Mouse (Mus musculus) stomach, postnatal 0 days (tissue): Measurements from ENCODE around the gene Wdr91. TPM values are rescaled to one million over a fixed set of nuclear protein-coding genes. Genes with fewer than 3 reads are reported as not detected.

ENCODE experiments used
- ATAC-seq: fragments of 200-750 bp; cut with Nextera tagmentation; 2 replicates; pipeline ENCODE4 v1.8.0; 2017; ENCODE audit not compliant: low FRiP score, low TSS enrichment
- DNase-seq: peaks from one replicate; pipeline ENCODE4 v3.0.0-alpha.2; 2016; ENCODE audit warnings: low spot score
- H3K27ac ChIP-seq: fragments of 300-500 bp; sonication (generic); replicated peaks from 2 replicates; pipeline ENCODE4 v1.5.1; 2014; ENCODE audit warnings: mild to moderate bottlenecking, control low read depth
- H3K27me3 ChIP-seq: fragments of 300-500 bp; sonication (generic); 2 replicates; pipeline ENCODE4 v1.6.1; 2014; ENCODE audit warnings: low read length; ENCODE audit not compliant: control insufficient read depth, insufficient read depth
- H3K36me3 ChIP-seq: fragments of 300-500 bp; sonication (generic); 2 replicates; pipeline ENCODE4 v1.6.1; 2014; ENCODE audit warnings: low read length, mixed read lengths; ENCODE audit not compliant: control insufficient read depth, insufficient read depth
- H3K4me1 ChIP-seq: fragments of 300-500 bp; sonication (generic); replicated peaks from 2 replicates; pipeline ENCODE4 v1.6.1; 2014; ENCODE audit warnings: antibody characterized with exemption; ENCODE audit not compliant: control insufficient read depth, insufficient read depth
- H3K4me2 ChIP-seq: fragments of 300-500 bp; sonication (generic); replicated peaks from 2 replicates; pipeline ENCODE4 v1.6.1; 2014; ENCODE audit warnings: low read depth, mild to moderate bottlenecking, control low read depth, moderate library complexity
- H3K4me3 ChIP-seq: fragments of 300-500 bp; sonication (generic); 2 replicates; pipeline ENCODE4 v1.5.1; 2014; ENCODE audit warnings: low read depth, low read length, control low read depth
- H3K9ac ChIP-seq: fragments of 300-500 bp; sonication (generic); 2 replicates; pipeline ENCODE4 v1.6.1; 2014; ENCODE audit warnings: mild to moderate bottlenecking, low read length, control low read depth, mixed read lengths
- H3K9me3 ChIP-seq: fragments of 300-500 bp; sonication (generic); 2 replicates; pipeline ENCODE4 v1.6.1; 2016; ENCODE audit warnings: low read length; ENCODE audit not compliant: control insufficient read depth
- CTCF ChIP-seq: IDR thresholded peaks from 2 replicates; pipeline ENCODE4 v1.5.1; 2016; ENCODE audit warnings: antibody characterized with exemption, low read depth, mild to moderate bottlenecking, moderate library complexity
- EP300 ChIP-seq: optimal IDR thresholded peaks from 2 replicates; pipeline ENCODE3; 2016; ENCODE audit warnings: antibody characterized with exemption
- whole genome bisulfite sequencing: fragments of 180-500 bp; shearing (Covaris S2); extraction: QIAGEN DNeasy Blood & Tissue Kit; methylation state at CpG from one replicate; pipeline ENCODE4 v1.1.7; 2014; 5-methylcytosine and 5-hydroxymethylcytosine counted together
- polyA plus RNA-seq: library from polyadenylated mRNA; unstranded; fragments of >200 nt; fragmentation: Nextera tagmentation; extraction: Ambion mirVana; gene quantifications from 2 replicates; pipeline ENCODE4 v1.2.1, GENCODE M21; 2015

The Wdr91 gene
- polyA plus RNA-seq, 1 experiment from 2014 or later, result 4.5 TPM

GRCm38 (mm10) chr6:34879911-34880475, 30.7 kb downstream of the Wdr91 start:
- no peak overlapping the region for H3K4me2 ChIP-seq
- H3K27me3 ChIP-seq, result no peaks in the 10 kb centered on the region
- H3K4me1 ChIP-seq, result peaks cover 7% of the 10 kb centered on the region; the same call in 1 of the 2 replicates
- no peak overlapping the region for H3K4me3 ChIP-seq
- H3K36me3 ChIP-seq, result no peaks in the 10 kb centered on the region; the same call in 1 of the 2 replicates
- WGBS, result 51% methylated on average over 6 of the region's 6 CpGs
- TF ChIP-seq CTCF (peak; percentile 72), EP300 (no peak)
- no peak overlapping the region for H3K27ac ChIP-seq
- peak; percentile 47 for DNase-seq
- ATAC-seq, result no peak
- H3K9ac ChIP-seq, result no peak overlapping the region
- no peaks in the 10 kb centered on the region for H3K9me3 ChIP-seq

DNA sequence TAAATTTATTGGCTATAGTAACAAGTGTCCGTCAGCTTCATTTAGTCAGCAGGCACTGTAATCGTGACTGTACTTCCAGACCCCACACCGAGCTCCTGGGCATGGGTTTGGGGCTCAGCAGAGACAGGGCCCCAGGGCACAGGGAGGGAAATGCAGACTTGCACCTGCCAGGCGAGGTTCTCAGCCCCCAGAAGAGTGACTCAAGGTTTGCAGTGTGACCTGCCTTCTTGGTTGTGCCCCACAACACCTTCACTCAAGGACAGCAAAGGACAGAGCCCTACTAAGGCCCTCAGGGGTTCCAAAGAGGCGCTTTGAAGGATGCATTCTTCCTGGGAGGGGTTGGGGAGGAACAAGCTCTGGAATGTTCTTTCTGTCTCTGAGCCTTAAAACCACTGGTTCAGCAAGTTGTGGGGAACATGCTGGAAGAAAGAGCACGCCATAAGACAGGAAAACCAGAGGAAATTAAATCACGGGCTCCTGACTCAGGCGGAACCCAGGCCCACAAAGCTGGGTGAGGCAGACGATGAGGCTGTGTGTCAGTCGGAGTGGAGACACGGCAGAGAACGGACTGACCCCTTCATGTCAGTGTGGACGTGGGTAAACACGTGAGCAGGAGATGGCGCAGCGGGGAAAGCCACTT, 31.5 kb downstream of the Wdr91 start:
- H3K9me3 ChIP-seq, result no peaks in the 10 kb centered on the region
- no peak for ATAC-seq
- no peak for TF ChIP-seq CTCF
- TF ChIP-seq EP300, result no peak
- H3K4me3 ChIP-seq, result no peak overlapping the region
- DNase-seq, result no peak
- WGBS, result 91% methylated on average over 16 of the region's 16 CpGs
- no peaks in the 10 kb centered on the region for H3K27me3 ChIP-seq
- peaks cover 7% of the 10 kb centered on the region; the same call in 1 of the 2 replicates for H3K4me1 ChIP-seq
- no peak overlapping the region for H3K27ac ChIP-seq
- H3K9ac ChIP-seq, result no peak overlapping the region
- H3K36me3 ChIP-seq, result no peaks in the 10 kb centered on the region; the same call in 1 of the 2 replicates
- H3K4me2 ChIP-seq, result no peak overlapping the region

DNA sequence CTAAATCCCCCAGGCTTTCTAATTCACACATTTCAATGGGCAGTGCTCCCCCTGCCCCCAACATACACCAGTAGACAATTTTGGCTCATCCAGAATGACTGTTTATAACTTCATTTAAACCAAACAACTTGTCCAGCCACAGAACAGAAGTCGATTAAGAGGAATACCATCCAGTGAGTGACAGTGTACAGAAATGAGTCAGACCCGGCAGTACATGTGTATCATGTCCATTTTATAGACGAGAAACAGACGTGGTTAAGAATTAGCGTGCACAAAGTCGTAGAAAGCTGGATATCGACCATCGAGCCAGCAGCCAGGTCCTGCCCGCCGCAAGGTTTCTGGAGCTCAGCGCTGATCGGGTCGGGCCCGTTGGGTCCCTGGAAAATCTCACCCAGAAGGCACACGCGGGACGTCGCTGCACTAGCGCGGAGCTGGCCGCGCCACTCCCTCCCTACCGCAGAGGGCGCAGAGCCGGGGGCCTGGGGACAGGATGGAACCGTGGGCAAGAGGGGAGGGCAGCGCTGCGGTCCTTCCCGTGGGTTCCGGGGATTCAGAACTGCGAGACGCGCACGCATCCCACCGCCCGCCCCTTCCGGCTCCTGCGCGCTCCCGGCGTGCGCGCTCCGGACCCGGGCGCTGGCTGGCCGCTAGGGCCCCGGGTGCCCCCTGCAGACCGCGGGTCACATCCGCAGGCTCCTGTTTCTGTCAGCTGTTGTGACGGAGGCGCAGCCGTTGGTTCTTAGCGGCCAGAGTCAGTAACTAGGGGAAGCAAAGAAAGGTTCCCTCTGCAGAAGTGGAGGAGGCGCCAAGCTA, 33.0 kb downstream of the Wdr91 start, which contains the start of gene Cyren:
TSS of gene Cyren (minus strand) at position 552 of the 813 bp plus-strand sequence.
- H3K4me1 ChIP-seq, result peaks cover 7% of the 10 kb centered on the region; the same call in 1 of the 2 replicates
- no peaks in the 10 kb centered on the region for H3K27me3 ChIP-seq
- WGBS, result 1% methylated on average over 56 of the region's 56 CpGs
- TF ChIP-seq CTCF, result peak; percentile 72
- TF ChIP-seq EP300, result peak; percentile 5
- peak within 1 kb of the TSS; percentile 74 for H3K9ac ChIP-seq
- no peaks in the 10 kb centered on the region for H3K9me3 ChIP-seq
- peak within 1 kb of the TSS; percentile 58 for H3K4me2 ChIP-seq
- DNase-seq (peak; percentile 95), ATAC-seq (peak; percentile 93)
- H3K4me3 ChIP-seq, result peak within 1 kb of the TSS; percentile 57
- H3K27ac ChIP-seq, result peak within 1 kb of the TSS; percentile 95
- H3K36me3 ChIP-seq, result no peaks in the 10 kb centered on the region; the same call in 1 of the 2 replicates

- TF ChIP-seq EP300 (no peak), CTCF (no peak)
- Histone ChIP-seq H3K9me3 (no peaks in the 10 kb centered on the region), H3K36me3 (no peaks in the 10 kb centered on the region; the same call in 1 of the 2 replicates), H3K4me3 (no peak overlapping the region), H3K27ac (peak overlapping the region; percentile 30; the same call in 1 of the 2 replicates), H3K4me2 (peak overlapping the region; percentile 58), H3K27me3 (no peaks in the 10 kb centered on the region), H3K9ac (no peak overlapping the region), H3K4me1 (peaks cover 7% of the 10 kb centered on the region; the same call in 1 of the 2 replicates)
- 23% methylated on average over 2 of the region's 2 CpGs for WGBS
- no peak for DNase-seq
- ATAC-seq, result no peak
These were observed 33.9 kb downstream of the Wdr91 start for GRCm38 (mm10) chr6:34876835-34877156.

DNA sequence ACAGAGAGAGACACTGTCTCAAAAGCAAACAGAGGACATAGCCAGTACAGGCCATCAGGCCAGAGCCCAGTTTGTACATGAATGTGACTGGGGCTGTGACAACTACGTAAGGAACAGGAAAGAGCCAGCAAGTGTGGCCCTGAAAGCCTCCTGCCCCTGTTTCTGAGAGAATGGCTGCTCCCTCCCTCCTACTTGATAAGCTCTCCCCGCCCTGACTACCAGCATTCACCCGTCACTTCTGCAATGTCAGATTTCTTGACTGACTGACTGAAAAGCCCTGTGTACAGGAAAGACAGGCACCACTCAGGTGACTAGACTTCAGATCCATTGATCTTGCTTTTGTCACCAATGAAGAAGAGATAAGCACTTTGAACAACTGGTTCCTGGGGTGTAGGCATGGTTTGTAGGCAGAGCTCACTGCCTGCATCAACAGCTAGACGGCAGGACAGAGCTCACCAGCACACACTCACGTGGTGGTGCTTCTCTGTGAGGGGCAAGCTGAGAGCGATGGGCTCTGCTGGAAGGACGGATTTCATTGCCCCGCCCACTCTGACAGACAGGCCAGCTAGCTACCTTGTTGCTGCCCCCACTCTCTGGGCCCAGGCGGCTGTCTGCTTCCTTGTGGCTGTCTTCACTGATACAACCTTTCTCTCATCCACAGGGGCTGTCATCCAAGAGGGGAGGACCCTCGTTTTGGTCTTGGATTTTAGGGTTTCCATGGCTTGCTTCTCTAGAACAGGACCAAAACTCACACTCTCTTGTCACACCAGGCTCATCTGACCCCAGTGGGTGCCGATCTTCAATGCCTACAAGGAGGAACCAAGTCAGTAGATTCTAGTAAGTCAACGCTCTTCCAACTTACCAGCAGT, 34.5 kb downstream of the Wdr91 start:
- no peaks in the 10 kb centered on the region for H3K27me3 ChIP-seq
- no peak overlapping the region; the same call in 1 of the 2 replicates for H3K9ac ChIP-seq
- DNase-seq, result peak; percentile 47
- no peaks in the 10 kb centered on the region for H3K9me3 ChIP-seq
- H3K4me3 ChIP-seq, result no peak overlapping the region
- no peak for TF ChIP-seq EP300
- TF ChIP-seq CTCF, result peak; percentile 52
- H3K27ac ChIP-seq, result peak overlapping the region; percentile 65
- no peaks in the 10 kb centered on the region; the same call in 1 of the 2 replicates for H3K36me3 ChIP-seq
- 58% methylated on average over 12 of the region's 12 CpGs for WGBS
- no peak overlapping the region for H3K4me2 ChIP-seq
- peak; percentile 11; the same call in 1 of the 2 replicates for ATAC-seq
- H3K4me1 ChIP-seq, result peaks cover 7% of the 10 kb centered on the region; the same call in 1 of the 2 replicates
